Mouse (Mus musculus) G1E (cell line): ENCODE results near the gene Rbbp4.

ENCODE experiments used
- CTCF ChIP-seq: IDR thresholded peaks from 2 replicates; pipeline ENCODE4 v1.5.1; 2012; ENCODE audit warnings: low read depth, low read length, inconsistent platforms, mixed read lengths
- GATA1 ChIP-seq: IDR thresholded peaks from 2 replicates; pipeline ENCODE4 v1.6.1; 2012; ENCODE audit warnings: borderline replicate concordance, low read length, inconsistent platforms, mixed read lengths
- GATA2 ChIP-seq: IDR thresholded peaks from 2 replicates; pipeline ENCODE4 v1.6.1; 2012; ENCODE audit warnings: low read depth, low read length, inconsistent platforms, borderline replicate concordance
- TAL1 ChIP-seq: conservative IDR thresholded peaks from 2 replicates; pipeline ENCODE4 v1.6.1; 2012; ENCODE audit warnings: low read depth, low read length, inconsistent platforms, mixed read lengths

- TF ChIP-seq CTCF = no peak
- TF ChIP-seq GATA2 = no peak
- no peak for TF ChIP-seq GATA1
- TF ChIP-seq TAL1 = no peak
Observed at GRCm38 (mm10) chr4:129296066-129296465, 39.1 kb downstream of the Rbbp4 start.
